In the genomic region with DNA sequence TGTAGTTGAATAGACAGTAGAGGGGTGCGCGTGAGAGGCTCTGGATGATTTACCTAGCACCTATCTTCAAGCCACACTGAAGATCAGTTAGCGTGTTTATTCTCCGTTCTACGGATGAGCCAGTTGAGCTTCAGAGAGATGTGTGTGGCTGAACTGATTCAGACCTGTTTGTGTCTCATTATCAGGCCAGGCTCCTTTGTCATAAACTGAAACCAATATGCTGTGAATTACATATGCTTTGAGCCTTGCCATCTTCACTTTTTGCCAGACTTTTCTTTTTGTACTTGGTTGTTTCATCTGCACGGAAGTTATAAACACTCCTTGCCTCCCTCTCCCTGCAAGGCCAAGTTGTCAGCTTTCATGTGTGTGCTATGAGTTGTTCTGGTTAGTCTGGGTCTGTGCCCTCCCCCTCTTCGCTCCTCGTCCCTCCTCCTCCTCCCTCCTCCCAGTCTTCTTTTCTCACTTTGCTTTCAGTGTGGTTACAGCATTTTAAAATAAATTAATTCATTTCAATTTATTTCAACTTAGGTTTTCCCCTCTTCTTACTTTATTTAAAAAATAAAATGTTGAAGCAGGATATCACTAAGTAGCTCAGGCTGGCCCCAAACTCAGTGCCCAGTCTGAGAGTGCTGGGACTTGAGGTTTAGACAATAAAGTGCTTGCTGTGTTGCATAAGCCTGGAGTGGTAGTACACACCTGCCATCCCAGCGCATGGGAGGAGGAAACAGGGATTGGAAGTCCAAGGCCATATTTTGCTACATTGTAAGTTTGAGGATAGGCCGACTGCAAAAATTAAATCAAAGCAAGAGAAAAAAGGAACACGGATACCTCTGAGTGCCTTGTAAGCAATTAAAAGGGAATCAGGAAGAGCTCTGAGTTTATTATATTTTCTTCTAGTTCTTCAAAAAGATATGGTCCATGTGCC, we compare ENCODE assay signal across 11 mouse cellular contexts. TPM values are rescaled to one million over a fixed set of nuclear protein-coding genes. Genes with fewer than 3 reads are reported as not detected.
DNase-seq lines count a peak whose midpoint lies in the region; ATAC-seq lines count a peak whose summit lies in the region.
"Had no signal": no experiment of that assay in that cellular context is flagged by ENCODE, and none has a peak within 500 bp of the region (broad histone marks: within the 10 kb centered on the region; RNA-seq: fewer than 3 reads in every experiment).

No protein-coding gene starts in this region.

- ATAC-seq in liver, embryonic 11.5 days (replicated peaks; ENCODE audit: low FRiP score): no peak
- no peak for ATAC-seq in liver, embryonic 12.5 days

- peak overlapping the region; percentile 35; the same call in 1 of the 2 replicates for H3K4me2 ChIP-seq in liver, embryonic 11.5 days
- peak overlapping the region; percentile 9; the same call in 1 of the 2 replicates for H3K4me2 ChIP-seq in liver, embryonic 12.5 days
- H3K4me2 ChIP-seq: hindbrain, embryonic 15.5 days had no signal

- DNase-seq in liver, embryonic 11.5 days (ENCODE audit: low spot score): no peak
- no peak for DNase-seq in liver
- peak; percentile 31 for DNase-seq in T-cell, adult 2 months (ENCODE audit: low spot score)
- DNase-seq in thymus, postnatal 0 days (ENCODE audit: low spot score): peak; percentile 32
- no peak for DNase-seq in layer of hippocampus, postnatal 10 days (ENCODE audit: low spot score in 2 of 2)
- no peak for DNase-seq in spleen, adult 12 weeks (ENCODE audit: low spot score)
- DNase-seq: adrenal gland, postnatal 36 days; cerebellum, adult 11-12 months; midbrain, embryonic 14.5 days had no signal

- no peak overlapping the region for H3K9ac ChIP-seq in liver, embryonic 11.5 days (ENCODE audit: low read depth, low read length)
- no peak overlapping the region for H3K9ac ChIP-seq in liver, embryonic 12.5 days
- H3K9ac ChIP-seq: hindbrain, embryonic 15.5 days had no signal

- 71% methylated on average over 11 of the region's 11 CpGs for WGBS in liver, embryonic 11.5 days
- 63% methylated on average over 11 of the region's 11 CpGs for WGBS in liver, embryonic 12.5 days (ENCODE audit: insufficient replicate concordance)

- H3K4me1 ChIP-seq in liver, embryonic 11.5 days (replicated peaks; ENCODE audit: control insufficient read depth, insufficient read depth, low read length): peaks cover 14% of the 10 kb centered on the region
- peaks cover 32% of the 10 kb centered on the region for H3K4me1 ChIP-seq in liver, embryonic 12.5 days
- H3K4me1 ChIP-seq: hindbrain, embryonic 15.5 days had no signal

- no peaks in the 10 kb centered on the region for H3K27me3 ChIP-seq in liver, embryonic 11.5 days (replicated peaks; ENCODE audit: control insufficient read depth, insufficient read depth, low read length)
- no peaks in the 10 kb centered on the region for H3K27me3 ChIP-seq in liver, embryonic 12.5 days (replicated peaks)
- H3K27me3 ChIP-seq: hindbrain, embryonic 15.5 days had no signal

- no peaks in the 10 kb centered on the region for H3K9me3 ChIP-seq in liver, embryonic 11.5 days (ENCODE audit: control insufficient read depth, low read length)
- no peaks in the 10 kb centered on the region for H3K9me3 ChIP-seq in liver, embryonic 12.5 days (replicated peaks)
- H3K9me3 ChIP-seq: hindbrain, embryonic 15.5 days had no signal

- peak overlapping the region; percentile 38; the same call in 1 of the 2 replicates for H3K27ac ChIP-seq in liver, embryonic 11.5 days (ENCODE audit: low read depth, low read length)
- no peak overlapping the region for H3K27ac ChIP-seq in liver, embryonic 12.5 days
- H3K27ac ChIP-seq: hindbrain, embryonic 15.5 days had no signal

- H3K4me3 ChIP-seq in liver, embryonic 11.5 days (ENCODE audit: low read depth, low read length): no peak overlapping the region
- no peak overlapping the region for H3K4me3 ChIP-seq in liver, embryonic 12.5 days
- H3K4me3 ChIP-seq: hindbrain, embryonic 15.5 days had no signal

- no peaks in the 10 kb centered on the region for H3K36me3 ChIP-seq in liver, embryonic 11.5 days (ENCODE audit: control insufficient read depth, insufficient read depth, low read length)
- H3K36me3 ChIP-seq in liver, embryonic 12.5 days: no peaks in the 10 kb centered on the region
- H3K36me3 ChIP-seq: hindbrain, embryonic 15.5 days had no signal

RNA-seq across cellular contexts. Expression of gene Uhrf1bp1l, which starts 21.3 kb away (rescaled TPM):
- 24.4 and 26.8 TPM in 2 replicates for polyA plus RNA-seq in liver, embryonic 11.5 days (2014; fragmentation: Nextera tagmentation; extraction: Ambion mirVana)
- 14.5 and 14.8 TPM in 2 replicates for polyA plus RNA-seq in liver, embryonic 12.5 days (2016; fragmentation: Nextera tagmentation; extraction: Ambion mirVana)
- polyA plus RNA-seq in thymus, postnatal 0 days (2015; fragmentation: Nextera tagmentation; extraction: Ambion mirVana): 21.8 and 27.1 TPM in 2 replicates
- total RNA-seq in layer of hippocampus, postnatal 10 days (2021): 10 to 100 TPM; 81.1 to 81.4 TPM

RNA-seq across cellular contexts. Expression of gene Actr6, which starts 34.0 kb away (rescaled TPM):
- polyA plus RNA-seq in liver, embryonic 11.5 days (2014; fragmentation: Nextera tagmentation; extraction: Ambion mirVana): 29.3 and 33.2 TPM in 2 replicates
- 19.1 and 21.5 TPM in 2 replicates for polyA plus RNA-seq in liver, embryonic 12.5 days (2016; fragmentation: Nextera tagmentation; extraction: Ambion mirVana)
- 58.7 and 63.8 TPM in 2 replicates for polyA plus RNA-seq in thymus, postnatal 0 days (2015; fragmentation: Nextera tagmentation; extraction: Ambion mirVana)
- total RNA-seq in layer of hippocampus, postnatal 10 days (2021): 10 to 100 TPM; 24.9 to 25.7 TPM

Comparison
In these comparisons a context has a peak if more than half of its experiments do, and no peak if none do; other contexts are left out.
1. DNase-seq: peak in T-cell, adult 2 months (single experiment) and thymus, postnatal 0 days (single experiment); none in liver, embryonic 11.5 days (single experiment), liver (single experiment), layer of hippocampus, postnatal 10 days (0 of 2) and spleen, adult 12 weeks (single experiment).